ENCODE assay signal across 9 mouse cellular contexts in the genomic region with DNA sequence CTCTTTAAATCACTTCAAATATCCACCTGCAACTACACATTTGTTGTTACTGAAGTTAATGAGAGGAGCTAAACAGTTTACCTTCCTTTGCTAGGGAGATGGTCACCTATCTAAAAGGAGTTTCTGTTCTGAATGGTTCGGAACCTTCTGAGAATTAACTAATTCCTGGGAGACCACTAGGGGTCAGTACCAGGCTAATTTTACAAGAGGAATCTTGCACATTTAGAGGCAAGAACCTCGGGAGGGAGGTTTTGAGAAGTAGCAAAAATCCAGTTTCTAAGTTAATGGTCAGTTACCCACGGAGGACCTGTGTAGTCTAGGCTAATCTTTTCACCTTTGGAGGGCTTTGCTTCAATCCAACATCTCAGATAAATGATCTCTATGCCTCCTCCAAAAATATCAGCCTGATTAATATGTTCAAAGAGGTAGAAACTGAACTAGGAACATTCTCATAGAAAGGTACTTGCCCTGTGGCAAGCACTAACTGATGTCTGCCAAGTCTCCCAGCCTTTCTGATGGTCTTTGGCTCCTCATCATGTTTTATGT. TPM values are rescaled to one million over a fixed set of nuclear protein-coding genes. Genes with fewer than 3 reads are reported as not detected.
DNase-seq lines count a peak whose midpoint lies in the region; ATAC-seq lines count a peak whose summit lies in the region.
"Had no signal": no experiment of that assay in that cellular context is flagged by ENCODE, and none has a peak within 500 bp of the region (broad histone marks: within the 10 kb centered on the region; RNA-seq: fewer than 3 reads in every experiment).

No protein-coding gene starts in this region.

- no peak overlapping the region; the same call in 1 of the 2 replicates for H3K9ac ChIP-seq in forebrain, embryonic 13.5 days

- H3K36me3 ChIP-seq in forebrain, embryonic 13.5 days (ENCODE audit: poor library complexity, severe bottlenecking) = no peaks in the 10 kb centered on the region

- H3K4me3 ChIP-seq in forebrain, embryonic 13.5 days = peak overlapping the region; percentile 0; the same call in 1 of the 2 replicates

- H3K27ac ChIP-seq in forebrain, embryonic 13.5 days = no peak overlapping the region

- DNase-seq in kidney, postnatal 36 days = peak; percentile 42 to 52
- DNase-seq in kidney, adult 8-10 months = no peak
- DNase-seq in NIH3T3 (ENCODE audit: low read depth) = peak; percentile 76
- no peak for DNase-seq in gastrocnemius, postnatal 4 days (ENCODE audit: low spot score in 2 of 2)
- no peak for DNase-seq in right cerebral cortex, adult 2 months (ENCODE audit: low spot score in 2 of 2)
- DNase-seq in testis, postnatal 14 days (ENCODE audit: low spot score) = no peak

- peaks cover 24% of the 10 kb centered on the region for H3K4me1 ChIP-seq in forebrain, embryonic 13.5 days

- H3K9me3 ChIP-seq in forebrain, embryonic 13.5 days (replicated peaks) = no peaks in the 10 kb centered on the region

- peaks cover 82% of the 10 kb centered on the region for H3K27me3 ChIP-seq in forebrain, embryonic 13.5 days

- peak; percentile 36; the same call in 1 of the 2 replicates for ATAC-seq in forebrain, embryonic 13.5 days
- 0 out of 2 replicates have a peak, but pooled peaks have one; percentile 29 for ATAC-seq in megakaryocyte-erythroid progenitor cell, adult 5-6 weeks (replicated peaks; ENCODE audit: low FRiP score, low TSS enrichment, poor library complexity, severe bottlenecking)

- WGBS in forebrain, embryonic 13.5 days = 3% methylated on average over 3 of the region's 3 CpGs

- peak overlapping the region; percentile 74 for H3K4me2 ChIP-seq in forebrain, embryonic 13.5 days

RNA-seq across cellular contexts. Expression of a gene that starts 12.9 kb away (rescaled TPM):
- 32.7 and 35.8 TPM in 2 replicates for polyA plus RNA-seq in forebrain, embryonic 13.5 days (2015; fragmentation: Nextera tagmentation; extraction: Ambion mirVana)
- not detected in 2 replicates for total RNA-seq in megakaryocyte-erythroid progenitor cell, adult 5-6 weeks (2014; fragmentation: Nextera tagmentation)
- not detected in 2 replicates for total RNA-seq in megakaryocyte-erythroid progenitor cell, adult 5-6 weeks (2017)
- not detected for total RNA-seq in gastrocnemius, postnatal 4 days (2021)
- polyA plus RNA-seq: small intestine, adult 2 months had no signal

RNA-seq across cellular contexts. Expression of a gene that starts 21.2 kb away (rescaled TPM):
- polyA plus RNA-seq in forebrain, embryonic 13.5 days (2015; fragmentation: Nextera tagmentation; extraction: Ambion mirVana) = 51.7 and 53.0 TPM in 2 replicates
- 25.1 and 36.4 TPM in 2 replicates for total RNA-seq in megakaryocyte-erythroid progenitor cell, adult 5-6 weeks (2014; fragmentation: Nextera tagmentation)
- total RNA-seq in megakaryocyte-erythroid progenitor cell, adult 5-6 weeks (2017) = 21.0 and 23.2 TPM in 2 replicates
- 10 to 100 TPM; 19.9 to 24.1 TPM for total RNA-seq in gastrocnemius, postnatal 4 days (2021)

Comparison
In these comparisons a context has a peak if more than half of its experiments do, and no peak if none do; other contexts are left out.
1. DNase-seq: peak in kidney, postnatal 36 days (2 of 2) and NIH3T3 (single experiment); none in kidney, adult 8-10 months (0 of 2), gastrocnemius, postnatal 4 days (0 of 2), right cerebral cortex, adult 2 months (0 of 2) and testis, postnatal 14 days (single experiment).